Comparison of ENCODE assay signal across 15 mouse cellular contexts in the genomic region with DNA sequence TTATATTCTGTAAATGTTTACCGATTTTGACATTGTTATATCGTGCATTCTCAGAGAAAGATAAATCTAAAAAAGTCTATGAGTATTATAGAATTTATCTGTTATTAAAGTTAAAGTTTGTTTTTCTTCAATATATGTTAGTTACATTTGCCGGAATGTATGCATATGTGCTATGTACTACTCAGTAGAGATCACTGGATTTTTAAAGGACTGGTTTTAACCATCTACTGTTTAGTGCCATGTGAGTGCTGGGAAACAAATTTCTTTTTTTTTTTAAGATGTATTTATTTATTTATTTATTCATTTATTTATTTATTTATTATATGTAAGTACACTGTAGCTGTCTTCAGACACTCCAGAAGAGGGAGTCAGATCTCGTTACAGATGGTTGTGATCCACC. TPM values are rescaled to one million over a fixed set of nuclear protein-coding genes. Genes with fewer than 3 reads are reported as not detected.
"Had no signal": no experiment of that assay in that cellular context is flagged by ENCODE, and none has a peak within 500 bp of the region (broad histone marks: within the 10 kb centered on the region; RNA-seq: fewer than 3 reads in every experiment).

No protein-coding gene starts in this region.

- DNase-seq: kidney, adult 11 months; kidney, adult 9 months; kidney, postnatal 36 days; layer of hippocampus, adult 9-11 months; layer of hippocampus, postnatal 36 days; lung, embryonic 14.5 days; lung, postnatal 10 days; lung, postnatal 4 days; thymus, postnatal 36 days had no signal

- H3K4me2 ChIP-seq: hindbrain, embryonic 15.5 days; lung, embryonic 14.5 days; midbrain, embryonic 13.5 days had no signal

- H3K27ac ChIP-seq: hindbrain, embryonic 15.5 days; kidney, postnatal 0 days; midbrain, embryonic 13.5 days had no signal

- H3K4me3 ChIP-seq: hindbrain, embryonic 15.5 days; midbrain, embryonic 13.5 days had no signal

- H3K9ac ChIP-seq: hindbrain, embryonic 15.5 days; lung, embryonic 14.5 days; midbrain, embryonic 13.5 days had no signal

- H3K36me3 ChIP-seq: midbrain, embryonic 13.5 days had no signal

- ATAC-seq: midbrain, embryonic 13.5 days had no signal

- H3K4me1 ChIP-seq: hindbrain, embryonic 15.5 days; midbrain, embryonic 13.5 days had no signal

- H3K27me3 ChIP-seq: hindbrain, embryonic 15.5 days; midbrain, embryonic 13.5 days had no signal

RNA-seq across cellular contexts. Expression of gene Zfp981, which starts 32.7 kb away (rescaled TPM):
- total RNA-seq: liver, adult 2 months; megakaryocyte, adult 5-6 weeks; neutrophil, adult 5-6 weeks had no signal
- polyA plus RNA-seq: liver, adult 2 months; lung, embryonic 14.5 days; midbrain, embryonic 13.5 days had no signal
